Mouse (Mus musculus) MEL (cell line): Measurements from ENCODE around the gene Adcy7.

ENCODE experiments used
- CTCF ChIP-seq, 3 experiments: IDR thresholded peaks in 2 of 3; conservative IDR thresholded peaks in 1 of 3; 2 replicates each; pipeline ENCODE4 v1.5.1; 2011 to 2012; ENCODE audit warnings: low read length in 3 of 3, low read depth in 2 of 3, mild to moderate bottlenecking in 2 of 3, improper control_type of control experiment in 1 of 3, inconsistent platforms in 1 of 3, mixed read lengths in 1 of 3, moderate library complexity in 1 of 3; ENCODE audit not compliant: control insufficient read depth in 1 of 3, insufficient read depth in 1 of 3, poor library complexity in 1 of 3, severe bottlenecking in 1 of 3
- E2F4 ChIP-seq: IDR thresholded peaks from 2 replicates; pipeline ENCODE4 v1.6.1; 2011; ENCODE audit warnings: low read depth, low read length, improper control_type of control experiment, borderline replicate concordance
- GABPA ChIP-seq: IDR thresholded peaks from 2 replicates; pipeline ENCODE4 v1.6.1; 2012; ENCODE audit warnings: low read depth, mild to moderate bottlenecking, inconsistent platforms, low read length, improper control_type of control experiment, moderate library complexity
- GATA1 ChIP-seq: IDR thresholded peaks from 2 replicates; pipeline ENCODE4 v1.6.1; 2011; ENCODE audit warnings: low read depth, low read length, improper control_type of control experiment
- HCFC1 ChIP-seq: IDR thresholded peaks from 2 replicates; pipeline ENCODE4 v1.6.1; 2012; ENCODE audit warnings: low read depth, mild to moderate bottlenecking, inconsistent platforms, low read length, improper control_type of control experiment, moderate library complexity
- JUND ChIP-seq: IDR thresholded peaks from 2 replicates; pipeline ENCODE4 v1.6.1; 2011; ENCODE audit warnings: low read depth, mild to moderate bottlenecking, improper control_type of control experiment, low read length
- MAZ ChIP-seq: IDR thresholded peaks from 2 replicates; pipeline ENCODE4 v1.6.1; 2012; ENCODE audit warnings: low read depth, mild to moderate bottlenecking, inconsistent platforms, low read length, improper control_type of control experiment
- POLR2A ChIP-seq, 2 experiments: IDR thresholded peaks; 2 replicates each; pipeline ENCODE4 v1.6.1; 2011 to 2012; ENCODE audit warnings: low read length in 2 of 2, mild to moderate bottlenecking in 2 of 2, control low read depth in 1 of 2, improper control_type of control experiment in 1 of 2, low read depth in 1 of 2, moderate library complexity in 1 of 2; ENCODE audit not compliant: control insufficient read depth in 1 of 2, insufficient read depth in 1 of 2, poor library complexity in 1 of 2
- RCOR1 ChIP-seq: IDR thresholded peaks from 2 replicates; pipeline ENCODE4 v1.6.1; 2012; ENCODE audit warnings: low read depth, mild to moderate bottlenecking, inconsistent platforms, low read length, improper control_type of control experiment
- TAL1 ChIP-seq: IDR thresholded peaks from 2 replicates; pipeline ENCODE4 v1.6.1; 2012; ENCODE audit warnings: mild to moderate bottlenecking, inconsistent platforms, low read length, moderate library complexity, mixed read lengths
- UBTF ChIP-seq: IDR thresholded peaks from 2 replicates; pipeline ENCODE4 v1.6.1; 2012; ENCODE audit warnings: low read depth, mild to moderate bottlenecking, inconsistent platforms, low read length, improper control_type of control experiment, moderate library complexity, borderline replicate concordance; ENCODE audit not compliant: insufficient read depth
- ZC3H11A ChIP-seq: IDR thresholded peaks from 2 replicates; pipeline ENCODE4 v1.6.1; 2012; ENCODE audit warnings: low read depth, mild to moderate bottlenecking, inconsistent platforms, low read length, improper control_type of control experiment

- no peak for TF ChIP-seq GABPA
- TF ChIP-seq CTCF (IDR thresholded peaks at IDR 0.05 in 2 of 3, conservative IDR thresholded peaks at IDR 0.05 in 1 of 3; ENCODE audit: control insufficient read depth in 1 of 3, insufficient read depth in 1 of 3, low read depth in 2 of 3, low read length in 3 of 3, poor library complexity in 1 of 3, severe bottlenecking in 1 of 3): no peak
- no peak for TF ChIP-seq POLR2A (IDR thresholded peaks at IDR 0.05; ENCODE audit: control insufficient read depth in 1 of 2, insufficient read depth in 1 of 2, low read depth in 1 of 2, low read length in 2 of 2, poor library complexity in 1 of 2)
- no peak for TF ChIP-seq TAL1
- TF ChIP-seq RCOR1: no peak
- no peak for TF ChIP-seq HCFC1
- no peak for TF ChIP-seq GATA1
- no peak for TF ChIP-seq MAZ
- TF ChIP-seq UBTF: no peak
- no peak for TF ChIP-seq E2F4
- no peak for TF ChIP-seq ZC3H11A
- TF ChIP-seq JUND: no peak
These were observed 838 bp downstream of the Adcy7 start for GRCm38 (mm10) chr8:88273051-88273430.
